Mouse (Mus musculus) c-Kit-negative CD71-positive TER-119-positive erythroid progenitor cells, embryonic 14.5 days (primary cell): Measurements from ENCODE around the gene Etv5.

Experiments
- DNase-seq: peaks from one replicate; pipeline ENCODE4 v3.0.0-alpha.2; 2013; ENCODE audit warnings: low read depth, low spot score

Etv5 gene

DNA sequence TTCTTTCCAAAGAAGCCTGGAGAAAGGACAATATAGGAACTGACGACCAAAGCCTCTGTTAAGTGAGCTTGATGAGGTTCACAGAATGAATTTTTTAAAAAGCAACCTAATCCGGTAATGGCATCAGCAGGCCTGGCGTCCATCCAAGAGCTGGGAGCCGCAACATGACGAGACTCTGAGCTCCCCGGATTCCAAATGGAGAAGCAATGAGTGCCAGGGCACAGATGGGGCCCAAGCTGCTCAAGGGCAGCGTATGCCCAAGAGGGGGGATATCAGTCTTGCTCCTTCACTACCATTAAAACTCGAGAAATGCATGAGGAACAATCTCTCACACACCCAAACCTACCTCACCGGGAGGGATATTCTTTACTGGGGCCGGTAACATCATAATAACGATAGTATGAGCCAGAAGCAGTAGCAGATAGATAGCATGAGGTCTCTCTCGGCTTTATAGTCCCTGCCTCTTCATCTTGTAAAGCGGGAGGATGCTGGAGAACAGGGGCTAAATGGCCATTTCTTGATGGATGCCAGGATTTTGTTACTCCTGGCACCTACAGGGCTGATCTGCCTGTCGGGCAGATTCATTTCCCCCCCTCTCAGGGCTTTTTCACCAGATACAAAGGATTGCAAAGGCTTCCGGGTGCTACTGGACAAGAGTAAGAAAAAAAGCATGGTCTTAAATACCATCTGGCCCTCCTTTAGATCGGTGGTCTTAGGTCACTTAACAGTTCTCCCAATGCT lies 9.1 kb downstream of the Etv5 start:
- no peak for DNase-seq

DNA sequence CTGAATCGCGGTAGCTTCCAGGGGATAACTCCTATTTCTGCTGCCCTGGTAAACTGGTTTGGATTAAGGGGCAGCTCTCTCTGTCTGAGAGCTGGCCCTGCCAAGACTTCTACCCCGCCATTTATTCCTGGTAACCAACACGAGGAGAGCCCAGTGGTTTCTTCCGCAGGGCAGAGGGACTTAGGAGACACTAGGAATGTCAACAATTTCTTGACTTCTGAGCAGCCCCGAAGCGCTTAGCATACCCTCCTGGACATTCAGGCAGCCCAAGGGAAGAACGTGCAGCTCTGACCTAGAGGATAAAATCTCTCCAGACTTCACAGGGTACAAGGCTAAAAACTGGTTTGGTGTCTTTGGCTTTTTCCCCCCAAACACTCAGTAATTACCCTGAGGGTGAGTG lies 10.1 kb downstream of the Etv5 start:
- no peak for DNase-seq

DNA sequence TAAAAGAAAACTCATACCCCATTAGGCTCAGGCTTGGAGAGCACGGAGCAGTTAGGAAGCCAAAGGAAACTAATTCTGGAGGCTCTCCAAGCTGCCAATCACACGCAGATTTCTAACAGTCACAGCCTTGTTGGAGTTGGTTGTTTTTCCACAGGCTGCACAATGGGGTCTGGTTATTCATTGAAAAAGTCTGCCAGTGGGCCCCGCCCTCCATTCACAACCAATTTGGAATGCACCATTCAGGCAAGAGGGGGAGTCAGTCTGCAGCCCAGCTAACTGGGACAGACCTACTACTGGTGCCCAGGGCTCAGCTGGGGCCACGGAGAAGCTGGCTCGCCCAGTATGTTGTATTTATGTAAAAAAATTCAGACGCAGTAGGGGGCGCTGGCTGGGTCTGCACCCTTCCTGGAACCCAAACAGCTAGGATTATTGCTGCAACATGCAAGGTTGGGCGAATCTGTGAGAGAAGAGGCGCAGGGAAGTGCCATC lies 10.6 kb downstream of the Etv5 start:
- no peak for DNase-seq

DNA sequence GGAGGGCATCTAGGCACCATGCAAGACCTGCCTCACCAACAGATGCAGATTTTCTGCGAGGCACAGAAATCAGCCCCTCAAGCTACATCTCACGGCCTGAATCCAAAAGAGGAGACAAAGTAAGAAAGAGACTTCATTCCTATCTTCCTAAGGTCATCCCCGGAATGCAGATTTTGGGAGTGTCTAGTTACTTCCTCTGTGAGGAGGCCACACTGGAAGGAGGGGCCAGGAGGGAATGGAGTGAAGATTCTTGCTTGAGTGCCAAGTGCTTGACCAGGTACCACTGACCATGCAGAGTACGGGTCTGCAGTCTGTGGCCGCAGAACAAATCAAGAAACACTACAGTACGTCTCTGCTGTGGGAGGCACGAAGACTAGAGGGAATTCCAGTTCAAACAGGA lies 12.7 kb downstream of the Etv5 start:
- no peak for DNase-seq

GRCm38 (mm10) chr16:22422256-22422655 lies 17.3 kb downstream of the Etv5 start:
- no peak for DNase-seq

DNA sequence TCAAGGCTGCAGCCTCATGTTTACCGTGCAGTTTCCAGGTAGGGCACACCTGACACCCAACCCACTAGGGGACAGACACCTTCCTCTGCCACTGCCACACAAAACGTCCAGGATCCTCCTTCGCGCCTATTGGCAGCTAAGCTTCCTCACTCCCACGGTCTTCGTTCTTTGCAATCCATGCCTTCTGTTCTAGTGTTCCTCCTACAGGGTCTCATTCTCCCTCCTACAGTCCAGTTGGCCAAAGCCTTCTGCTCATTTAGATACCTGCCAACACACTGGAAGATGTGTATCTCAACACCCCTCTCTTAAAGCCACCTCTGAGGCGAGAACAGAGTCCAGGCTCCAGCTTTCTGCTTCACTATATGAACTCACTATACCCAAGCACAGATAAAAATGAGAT lies 21.6 kb downstream of the Etv5 start:
- no peak for DNase-seq

- no peak for DNase-seq
Observed at GRCm38 (mm10) chr16:22417044-22417443, 22.5 kb downstream of the Etv5 start.

DNA sequence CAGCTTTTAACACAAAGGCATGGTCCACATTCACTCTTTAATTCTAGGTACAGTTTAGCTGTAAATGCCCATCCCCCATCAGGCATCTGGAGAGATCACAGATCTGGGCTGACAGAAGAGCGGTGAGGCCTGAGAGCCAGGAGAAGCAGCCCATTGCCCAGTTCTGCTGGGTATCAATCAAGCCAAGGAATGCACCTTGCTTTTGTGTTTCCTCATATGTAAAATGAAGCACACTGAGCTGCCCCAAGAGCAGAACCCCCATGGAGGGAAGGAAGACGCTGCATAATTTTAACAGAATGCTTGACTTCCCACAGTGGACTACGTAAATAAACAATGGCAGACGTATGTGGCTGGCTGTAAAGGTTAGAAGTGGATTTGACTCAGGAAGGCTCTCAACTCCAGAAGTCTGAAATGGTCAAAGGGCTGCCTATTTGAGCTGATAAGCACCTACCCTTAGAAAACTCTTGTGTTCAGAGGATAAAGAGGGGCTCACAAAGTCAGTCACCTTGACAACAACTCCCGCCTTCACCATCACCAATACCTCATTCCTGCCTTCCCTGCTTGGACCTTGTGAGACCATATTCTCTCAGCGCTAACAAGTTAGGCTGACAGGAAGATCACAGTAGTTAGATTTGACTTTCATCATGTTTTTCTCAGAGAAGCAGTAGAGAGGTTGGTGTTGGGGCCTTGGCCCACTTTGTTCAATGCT lies 23.2 kb downstream of the Etv5 start:
- DNase-seq = no peak

GRCm38 (mm10) chr16:22414205-22414754 lies 25.2 kb downstream of the Etv5 start:
- no peak for DNase-seq

- no peak for DNase-seq
Observed at GRCm38 (mm10) chr16:22412459-22413229, 26.9 kb downstream of the Etv5 start.

- DNase-seq = no peak
Observed at GRCm38 (mm10) chr16:22411764-22412163, 27.8 kb downstream of the Etv5 start.

GRCm38 (mm10) chr16:22410000-22410399 lies 29.5 kb downstream of the Etv5 start:
- DNase-seq = no peak

GRCm38 (mm10) chr16:22408642-22409360 lies 30.7 kb downstream of the Etv5 start:
- DNase-seq = no peak

DNA sequence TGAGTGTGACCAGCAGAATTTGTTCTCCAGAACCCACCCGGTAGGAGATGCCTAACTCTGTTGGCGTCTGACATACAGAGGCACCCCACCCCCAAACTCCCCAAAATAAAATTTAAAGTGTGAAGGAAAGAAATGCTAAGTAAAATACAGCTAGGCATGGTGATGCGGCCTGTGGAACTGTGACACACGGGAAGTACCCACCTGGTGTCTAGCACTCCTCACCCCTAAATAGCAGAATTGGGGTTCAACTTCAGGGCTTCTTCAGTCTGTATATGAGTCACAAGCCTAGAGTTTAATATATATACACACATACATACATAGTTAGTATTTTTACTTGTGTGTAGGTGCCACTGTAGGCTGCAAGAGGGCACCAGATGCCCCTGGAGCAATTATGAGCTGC lies 32.8 kb downstream of the Etv5 start:
- no peak for DNase-seq

GRCm38 (mm10) chr16:22406050-22406449 lies 33.5 kb downstream of the Etv5 start:
- no peak for DNase-seq

GRCm38 (mm10) chr16:22405492-22405891 lies 34.0 kb downstream of the Etv5 start:
- DNase-seq = no peak

GRCm38 (mm10) chr16:22403715-22404114 lies 35.8 kb downstream of the Etv5 start:
- DNase-seq = no peak

DNA sequence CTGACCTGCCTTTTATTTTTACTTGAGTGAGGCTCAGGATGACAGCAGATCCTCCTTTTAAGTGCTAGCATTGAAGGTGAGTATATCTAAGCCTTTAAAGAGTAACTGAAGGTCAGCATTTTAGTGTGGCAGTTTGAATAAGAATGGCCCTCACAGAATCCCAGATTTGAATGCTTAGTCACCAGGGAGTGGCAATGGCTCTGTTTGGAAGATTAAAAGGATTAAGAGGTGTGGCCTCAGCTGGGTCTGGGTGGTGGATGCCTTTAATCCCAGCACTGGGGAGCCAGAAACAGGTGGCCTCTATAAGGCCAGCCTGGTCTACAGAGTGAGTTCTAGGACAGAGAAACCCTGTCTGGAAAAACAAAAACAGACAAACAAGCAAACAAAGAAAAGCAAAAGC lies 36.9 kb downstream of the Etv5 start:
- no peak for DNase-seq

- DNase-seq = no peak
Observed at GRCm38 (mm10) chr16:22400226-22400625, 39.3 kb downstream of the Etv5 start.

GRCm38 (mm10) chr16:22398784-22399453 lies 40.6 kb downstream of the Etv5 start:
- no peak for DNase-seq

DNA sequence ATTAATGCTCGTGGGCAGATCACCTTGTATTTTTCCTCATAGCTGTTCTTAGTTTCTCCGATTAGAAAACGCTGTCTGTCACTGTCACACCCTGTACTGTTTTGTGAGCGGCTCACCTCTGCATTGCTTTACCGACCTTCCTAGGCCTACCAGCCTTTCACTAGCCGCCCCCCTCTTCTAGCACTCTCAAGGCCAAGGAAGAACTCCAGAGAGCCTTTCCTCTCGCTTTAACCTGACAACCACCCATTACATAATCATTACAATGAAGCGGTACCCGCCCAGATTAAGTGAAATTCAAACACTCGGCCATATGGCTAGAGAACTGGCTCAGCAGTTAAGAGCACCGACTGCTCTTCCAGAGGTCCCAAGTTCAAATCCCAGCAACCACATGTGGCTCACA lies 41.2 kb downstream of the Etv5 start:
- DNase-seq = no peak
